Mouse (Mus musculus): ENCODE results near the gene Taok3. TPM values are rescaled to one million over a fixed set of nuclear protein-coding genes. Genes with fewer than 3 reads are reported as not detected.

The Taok3 gene
- polyA plus RNA-seq, 1 experiment from 2014 or later: 46.7 TPM

GRCm38 (mm10) chr5:117251763-117252162 is 131.8 kb downstream of the Taok3 start:
- Histone ChIP-seq H3K36me3 (peaks cover 62% of the 10 kb centered on the region), H3K4me1 (replicated peaks) (peaks cover 8% of the 10 kb centered on the region), H3K4me3 (no peak overlapping the region), H3K27ac (replicated peaks) (no peak overlapping the region), H3K27me3 (no peaks in the 10 kb centered on the region), H3K9ac (no peak overlapping the region), H3K4me2 (no peak overlapping the region), H3K9me3 (no peaks in the 10 kb centered on the region)
- 88% methylated on average over 3 of the region's 3 CpGs for WGBS
- ATAC-seq (ENCODE audit: low read depth): no peak

GRCm38 (mm10) chr5:117258276-117258675 is 138.3 kb downstream of the Taok3 start:
- no peaks in the 10 kb centered on the region for H3K9me3 ChIP-seq
- H3K9ac ChIP-seq: no peak overlapping the region
- H3K4me2 ChIP-seq: no peak overlapping the region
- no peaks in the 10 kb centered on the region for H3K27me3 ChIP-seq
- peaks cover 96% of the 10 kb centered on the region for H3K36me3 ChIP-seq
- no peak overlapping the region for H3K27ac ChIP-seq (replicated peaks)
- H3K4me1 ChIP-seq (replicated peaks): no peaks in the 10 kb centered on the region
- H3K4me3 ChIP-seq: no peak overlapping the region
- WGBS: 91% methylated on average over 15 of the region's 15 CpGs
- ATAC-seq (ENCODE audit: low read depth): no peak

- Histone ChIP-seq H3K9ac (no peak overlapping the region), H3K9me3 (no peaks in the 10 kb centered on the region), H3K4me2 (no peak overlapping the region), H3K4me3 (no peak overlapping the region), H3K4me1 (replicated peaks) (no peaks in the 10 kb centered on the region), H3K27me3 (no peaks in the 10 kb centered on the region), H3K27ac (replicated peaks) (no peak overlapping the region), H3K36me3 (peaks cover 84% of the 10 kb centered on the region)
- 88% methylated on average over 21 of the region's 21 CpGs for WGBS
- ATAC-seq (ENCODE audit: low read depth): no peak
Measured at GRCm38 (mm10) chr5:117263566-117263965, 143.6 kb downstream of the Taok3 start.

- no peak overlapping the region for H3K4me2 ChIP-seq
- H3K9ac ChIP-seq: no peak overlapping the region
- no peaks in the 10 kb centered on the region for H3K4me1 ChIP-seq (replicated peaks)
- no peak overlapping the region for H3K27ac ChIP-seq (replicated peaks)
- no peaks in the 10 kb centered on the region for H3K27me3 ChIP-seq
- peaks cover 77% of the 10 kb centered on the region for H3K36me3 ChIP-seq
- WGBS: 47% methylated on average over 5 of the region's 5 CpGs
- no peak for ATAC-seq (ENCODE audit: low read depth)
- H3K9me3 ChIP-seq: no peaks in the 10 kb centered on the region
- H3K4me3 ChIP-seq: no peak overlapping the region
Measured at GRCm38 (mm10) chr5:117264701-117265100, 144.8 kb downstream of the Taok3 start.

- Histone ChIP-seq H3K4me2 (no peak overlapping the region), H3K36me3 (peaks cover 64% of the 10 kb centered on the region)
- 81% methylated on average over 14 of the region's 14 CpGs for WGBS
Measured at GRCm38 (mm10) chr5:117267913-117268312, 148.0 kb downstream of the Taok3 start.

GRCm38 (mm10) chr5:117268749-117269148 is 148.8 kb downstream of the Taok3 start:
- H3K4me3 ChIP-seq: no peak overlapping the region
- H3K9me3 ChIP-seq: no peaks in the 10 kb centered on the region
- H3K9ac ChIP-seq: no peak overlapping the region
- no peak overlapping the region for H3K27ac ChIP-seq (replicated peaks)
- H3K27me3 ChIP-seq: no peaks in the 10 kb centered on the region
- peaks cover 59% of the 10 kb centered on the region for H3K36me3 ChIP-seq
- ATAC-seq (ENCODE audit: low read depth): 0 out of 2 replicates have a peak, but pooled peaks have one; percentile 16
- WGBS: 44% methylated on average over 5 of the region's 5 CpGs
- no peak overlapping the region for H3K4me2 ChIP-seq
- H3K4me1 ChIP-seq (replicated peaks): no peaks in the 10 kb centered on the region

More at GRCm38 (mm10) chr5:117267913-117268312, 148.0 kb downstream of the Taok3 start:
- ATAC-seq (ENCODE audit: low read depth): no peak
- Histone ChIP-seq H3K4me1 (replicated peaks) (no peaks in the 10 kb centered on the region), H3K9ac (no peak overlapping the region), H3K27ac (replicated peaks) (no peak overlapping the region), H3K27me3 (no peaks in the 10 kb centered on the region), H3K4me3 (no peak overlapping the region), H3K9me3 (no peaks in the 10 kb centered on the region)

GRCm38 (mm10) chr5:117269395-117269794 is 149.5 kb downstream of the Taok3 start:
- Histone ChIP-seq H3K4me2 (no peak overlapping the region), H3K27me3 (no peaks in the 10 kb centered on the region), H3K9me3 (no peaks in the 10 kb centered on the region), H3K4me3 (no peak overlapping the region), H3K36me3 (peaks cover 53% of the 10 kb centered on the region), H3K27ac (replicated peaks) (no peak overlapping the region), H3K9ac (no peak overlapping the region), H3K4me1 (replicated peaks) (no peaks in the 10 kb centered on the region)
- no peak for ATAC-seq (ENCODE audit: low read depth)
- 94% methylated on average over 12 of the region's 12 CpGs for WGBS

DNA sequence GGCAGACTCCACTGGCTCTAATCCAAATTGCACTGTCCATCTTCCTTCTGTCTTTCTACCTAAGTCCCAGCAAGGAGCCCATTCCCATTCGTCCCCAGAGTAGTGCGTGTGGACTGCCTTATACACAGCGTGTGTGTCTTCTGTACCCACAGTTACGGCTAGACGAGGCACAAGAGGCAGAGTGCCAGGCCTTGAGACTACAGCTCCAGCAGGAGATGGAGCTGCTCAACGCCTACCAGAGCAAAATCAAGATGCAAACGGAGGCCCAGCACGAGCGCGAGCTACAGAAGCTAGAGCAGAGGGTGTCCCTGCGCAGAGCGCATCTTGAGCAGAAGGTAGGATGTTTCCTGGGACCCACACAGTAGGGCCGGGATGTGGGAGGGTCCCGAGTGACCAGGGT is 152.0 kb downstream of the Taok3 start:
- H3K4me1 ChIP-seq (replicated peaks): no peaks in the 10 kb centered on the region
- H3K4me2 ChIP-seq: no peak overlapping the region
- WGBS: 89% methylated on average over 14 of the region's 14 CpGs
- peaks cover 34% of the 10 kb centered on the region for H3K36me3 ChIP-seq
- H3K4me3 ChIP-seq: no peak overlapping the region
- H3K27me3 ChIP-seq: no peaks in the 10 kb centered on the region
- H3K9me3 ChIP-seq: no peaks in the 10 kb centered on the region
- no peak overlapping the region for H3K9ac ChIP-seq
- ATAC-seq (ENCODE audit: low read depth): no peak
- H3K27ac ChIP-seq (replicated peaks): no peak overlapping the region

GRCm38 (mm10) chr5:117274817-117275216 is 154.9 kb downstream of the Taok3 start:
- Histone ChIP-seq H3K9me3 (no peaks in the 10 kb centered on the region), H3K4me1 (replicated peaks) (no peaks in the 10 kb centered on the region), H3K27me3 (no peaks in the 10 kb centered on the region), H3K36me3 (peaks cover 26% of the 10 kb centered on the region), H3K4me3 (no peak overlapping the region), H3K9ac (no peak overlapping the region), H3K27ac (replicated peaks) (no peak overlapping the region), H3K4me2 (no peak overlapping the region)
- no peak for ATAC-seq (ENCODE audit: low read depth)
- 67% methylated on average over 5 of the region's 5 CpGs for WGBS

GRCm38 (mm10) chr5:117277784-117278183 is 157.9 kb downstream of the Taok3 start:
- H3K4me2 ChIP-seq: no peak overlapping the region
- H3K9ac ChIP-seq: no peak overlapping the region
- no peaks in the 10 kb centered on the region for H3K9me3 ChIP-seq
- no peak for ATAC-seq (ENCODE audit: low read depth)
- WGBS: 98% methylated on average over 6 of the region's 6 CpGs
- H3K4me1 ChIP-seq (replicated peaks): no peaks in the 10 kb centered on the region
- no peak overlapping the region for H3K4me3 ChIP-seq
- no peaks in the 10 kb centered on the region for H3K27me3 ChIP-seq
- H3K36me3 ChIP-seq: peaks cover 36% of the 10 kb centered on the region
- H3K27ac ChIP-seq (replicated peaks): no peak overlapping the region

DNA sequence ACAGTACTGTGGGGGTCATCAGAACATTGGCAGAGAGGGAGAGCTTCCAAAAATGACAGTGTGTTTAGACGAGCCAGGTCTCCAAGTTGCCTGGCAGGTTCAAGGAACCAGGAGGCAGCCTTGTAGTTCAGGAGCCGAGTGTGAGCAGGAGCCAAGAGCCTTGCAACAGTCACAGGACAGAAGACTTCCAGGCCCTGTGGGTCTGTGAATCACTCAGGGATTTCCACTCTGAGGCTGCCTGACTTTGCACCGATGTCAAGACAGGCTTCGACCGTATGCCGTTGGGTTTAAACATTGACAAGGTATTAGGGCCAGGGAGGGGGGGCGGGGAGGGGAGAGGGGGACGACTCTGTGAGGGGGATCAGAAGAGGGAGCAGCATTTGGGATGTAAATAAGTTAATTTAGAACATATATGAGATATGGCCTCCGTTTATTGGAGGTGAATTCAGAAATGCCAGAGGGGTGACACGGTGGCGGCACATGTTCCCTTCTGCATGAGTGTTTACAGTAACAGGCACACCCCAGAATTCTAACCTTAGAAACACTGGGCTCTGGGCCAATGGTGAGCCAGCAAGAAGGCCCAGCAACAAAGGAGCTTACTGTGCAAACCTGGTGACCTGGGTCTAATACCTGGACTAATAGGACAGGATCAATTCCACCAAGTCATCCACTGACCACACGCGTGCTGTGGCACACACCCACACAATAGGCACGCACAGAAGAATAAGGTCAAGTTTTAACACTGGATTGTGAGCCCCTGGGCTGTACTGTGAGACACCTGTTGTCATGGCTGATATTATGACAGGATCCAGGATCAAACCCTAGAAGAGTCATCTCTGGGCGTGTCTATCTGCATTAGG is 159.1 kb downstream of the Taok3 start:
- no peak for ATAC-seq (ENCODE audit: low read depth)
- Histone ChIP-seq H3K4me3 (no peak overlapping the region), H3K36me3 (peaks cover 40% of the 10 kb centered on the region), H3K27me3 (no peaks in the 10 kb centered on the region), H3K9ac (no peak overlapping the region), H3K27ac (replicated peaks) (no peak overlapping the region), H3K4me1 (replicated peaks) (peaks cover 7% of the 10 kb centered on the region), H3K4me2 (no peak overlapping the region), H3K9me3 (no peaks in the 10 kb centered on the region)
- 91% methylated on average over 15 of the region's 15 CpGs for WGBS

GRCm38 (mm10) chr5:117279669-117280050 is 159.7 kb downstream of the Taok3 start:
- Histone ChIP-seq H3K36me3 (peaks cover 46% of the 10 kb centered on the region), H3K27me3 (no peaks in the 10 kb centered on the region), H3K27ac (replicated peaks) (no peak overlapping the region), H3K4me2 (no peak overlapping the region), H3K4me1 (replicated peaks) (peaks cover 14% of the 10 kb centered on the region), H3K4me3 (no peak overlapping the region), H3K9me3 (no peaks in the 10 kb centered on the region), H3K9ac (no peak overlapping the region)
- WGBS: 78% methylated on average over 4 of the region's 4 CpGs
- ATAC-seq (ENCODE audit: low read depth): no peak

- Histone ChIP-seq H3K4me3 (no peak overlapping the region), H3K9me3 (no peaks in the 10 kb centered on the region), H3K4me2 (no peak overlapping the region), H3K27ac (replicated peaks) (no peak overlapping the region), H3K36me3 (peaks cover 55% of the 10 kb centered on the region), H3K9ac (no peak overlapping the region), H3K27me3 (no peaks in the 10 kb centered on the region), H3K4me1 (replicated peaks) (peaks cover 32% of the 10 kb centered on the region)
- 92% methylated on average over 10 of the region's 10 CpGs for WGBS
- no peak for ATAC-seq (ENCODE audit: low read depth)
Measured at GRCm38 (mm10) chr5:117281536-117281935, 161.6 kb downstream of the Taok3 start.
